Mouse (Mus musculus) limb, embryonic 11.5 days (tissue): ENCODE data around the gene Ccnd2. TPM values are rescaled to one million over a fixed set of nuclear protein-coding genes. Genes with fewer than 3 reads are reported as not detected.

Source experiments
- ATAC-seq: fragments of 200-750 bp; cut with Nextera tagmentation; 2 replicates; pipeline ENCODE4 v1.8.0; 2017; ENCODE audit warnings: low read depth; ENCODE audit not compliant: insufficient number of reproducible peaks, low FRiP score, low TSS enrichment
- DNase-seq: peaks from one replicate; pipeline ENCODE4 v3.0.0-alpha.2; 2015; ENCODE audit warnings: low spot score
- H3K27ac ChIP-seq: fragments of 300-500 bp; sonication (generic); replicated peaks from 2 replicates; pipeline ENCODE4 v1.5.1; 2014; ENCODE audit warnings: low read depth, mild to moderate bottlenecking, low read length
- H3K27me3 ChIP-seq: fragments of 300-500 bp; sonication (generic); 2 replicates; pipeline ENCODE4 v1.6.1; 2014; ENCODE audit warnings: mild to moderate bottlenecking, low read length, mixed read lengths; ENCODE audit not compliant: control insufficient read depth, insufficient read depth
- H3K36me3 ChIP-seq: fragments of 300-500 bp; sonication (generic); 2 replicates; pipeline ENCODE4 v1.6.1; 2014; ENCODE audit warnings: mild to moderate bottlenecking, low read length, moderate library complexity, mixed read lengths; ENCODE audit not compliant: control insufficient read depth, insufficient read depth
- H3K4me1 ChIP-seq: fragments of 300-500 bp; sonication (generic); 2 replicates; pipeline ENCODE4 v1.6.1; 2014; ENCODE audit warnings: low read length, mixed read lengths; ENCODE audit not compliant: control insufficient read depth, insufficient read depth
- H3K4me2 ChIP-seq: fragments of 300-500 bp; sonication (generic); 2 replicates; pipeline ENCODE4 v1.6.1; 2014; ENCODE audit warnings: low read depth, mild to moderate bottlenecking, moderate library complexity; ENCODE audit not compliant: severe bottlenecking
- H3K4me3 ChIP-seq: fragments of 300-500 bp; sonication (generic); 2 replicates; pipeline ENCODE4 v1.5.1; 2014; ENCODE audit warnings: low read depth, low read length
- H3K9ac ChIP-seq: fragments of 300-500 bp; sonication (generic); 2 replicates; pipeline ENCODE4 v1.6.1; 2014; ENCODE audit warnings: mild to moderate bottlenecking, low read length
- H3K9me3 ChIP-seq: fragments of 300-500 bp; sonication (generic); 2 replicates; pipeline ENCODE4 v1.6.1; 2016; ENCODE audit warnings: low read length; ENCODE audit not compliant: control insufficient read depth
- WGBS: fragments of 180-500 bp; shearing (Covaris S2); extraction: QIAGEN DNeasy Blood & Tissue Kit; methylation state at CpG from one replicate; pipeline ENCODE4 v1.1.7; 2014; 5-methylcytosine and 5-hydroxymethylcytosine counted together
- polyA plus RNA-seq: library from polyadenylated mRNA; unstranded; fragments of >200 nt; fragmentation: Nextera tagmentation; extraction: Ambion mirVana; gene quantifications from 2 replicates; pipeline ENCODE4 v1.2.1, GENCODE M21; 2014

Gene Ccnd2
- polyA plus RNA-seq, 1 experiment from 2014 or later, result 1,097 TPM

DNA sequence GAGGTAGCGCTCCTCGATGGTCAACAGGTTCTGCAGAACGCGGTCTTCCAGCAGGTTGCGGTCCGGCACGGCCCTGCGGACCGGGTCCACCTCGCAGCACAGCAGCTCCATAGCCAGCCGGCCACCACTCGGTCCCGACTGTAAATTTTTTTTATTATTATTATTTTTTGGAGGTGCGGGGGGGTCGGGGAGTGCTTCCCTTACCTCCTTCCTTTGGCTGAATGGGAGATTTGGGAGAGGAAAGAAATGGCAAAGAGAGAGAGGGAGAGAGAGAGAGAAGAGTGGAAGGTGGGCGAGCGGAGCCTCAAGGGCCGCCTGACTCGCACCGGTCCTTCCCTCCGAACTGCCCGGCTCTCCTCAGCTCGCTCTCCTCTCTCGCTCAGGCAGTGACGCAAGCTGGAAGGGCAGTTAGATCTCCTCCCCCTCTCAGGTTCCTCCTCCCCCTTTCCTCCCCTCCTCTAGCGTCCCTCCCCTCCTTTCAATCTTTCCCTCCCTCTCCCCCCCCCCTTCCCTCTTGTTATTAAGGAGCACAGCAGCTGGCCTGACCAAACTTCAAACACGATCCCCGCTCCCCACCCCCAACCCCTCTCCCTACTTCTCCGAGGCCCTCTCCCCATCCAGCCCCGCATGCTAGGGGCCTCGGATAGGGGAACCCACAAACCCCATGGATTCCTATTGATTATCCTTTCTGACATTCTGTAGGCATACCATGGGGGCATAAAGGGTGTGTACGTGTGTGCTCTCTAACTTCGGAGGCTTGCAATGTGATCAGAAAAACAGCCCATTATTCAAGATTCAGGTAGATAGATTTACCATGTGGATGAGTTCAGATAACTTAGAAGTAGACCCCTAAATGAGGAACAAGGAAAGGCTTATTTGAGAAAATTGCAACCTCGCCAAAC lies 1.1 kb downstream of the Ccnd2 start:
- H3K4me1 ChIP-seq, result peaks cover 21% of the 10 kb centered on the region
- H3K9ac ChIP-seq, result peak overlapping the region; percentile 96
- peak overlapping the region; percentile 87 for H3K4me2 ChIP-seq
- peak overlapping the region; percentile 97 for H3K27ac ChIP-seq
- DNase-seq, result peak; percentile 89
- no peaks in the 10 kb centered on the region for H3K27me3 ChIP-seq
- peaks cover 4% of the 10 kb centered on the region for H3K36me3 ChIP-seq
- H3K4me3 ChIP-seq, result peak overlapping the region; percentile 84
- WGBS, result under 1% methylated on average over 34 of the region's 34 CpGs
- ATAC-seq, result peak; percentile 53
- no peaks in the 10 kb centered on the region for H3K9me3 ChIP-seq

DNA sequence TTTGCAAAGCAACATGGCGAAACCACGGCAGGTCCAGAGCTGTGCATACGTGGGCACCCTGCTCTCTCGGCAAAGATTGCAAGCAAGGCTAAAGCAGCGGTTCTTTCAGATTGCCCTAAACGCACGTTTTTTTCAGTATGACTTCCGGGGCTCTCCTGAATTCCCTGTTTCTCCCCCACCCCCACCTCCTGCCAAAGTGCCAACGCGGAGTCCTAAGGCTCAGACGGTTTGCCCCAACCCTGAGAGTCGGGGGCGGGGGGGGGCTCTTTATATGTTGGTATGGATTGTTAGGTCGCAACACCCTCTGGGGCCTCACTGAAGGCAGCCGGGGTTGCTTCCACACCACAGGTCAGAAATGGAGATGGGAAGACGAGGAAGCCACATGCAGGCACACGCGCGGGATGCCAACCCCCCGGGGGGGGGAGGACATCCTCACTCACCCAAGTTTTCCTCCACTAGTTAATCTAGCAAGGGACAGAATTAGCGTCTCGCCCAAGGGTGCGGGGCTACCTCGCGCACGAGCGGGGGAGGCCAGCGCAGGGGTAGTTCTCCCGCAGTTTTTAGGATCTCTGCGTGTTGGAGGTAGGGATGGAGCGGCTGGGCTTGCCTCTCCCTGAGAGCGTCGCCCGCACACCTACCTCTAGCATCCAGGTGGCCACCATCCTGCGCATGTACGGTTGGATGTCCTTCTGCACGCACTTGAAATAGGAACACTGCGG lies 1.9 kb downstream of the Ccnd2 start:
- H3K4me3 ChIP-seq, result peak overlapping the region; percentile 84
- peak overlapping the region; percentile 79 for H3K27ac ChIP-seq
- no peaks in the 10 kb centered on the region for H3K27me3 ChIP-seq
- no peak for ATAC-seq
- no peaks in the 10 kb centered on the region for H3K9me3 ChIP-seq
- peak overlapping the region; percentile 87 for H3K4me2 ChIP-seq
- peaks cover 23% of the 10 kb centered on the region for H3K4me1 ChIP-seq
- DNase-seq, result peak; percentile 62
- H3K9ac ChIP-seq, result peak overlapping the region; percentile 96
- H3K36me3 ChIP-seq, result peaks cover 6% of the 10 kb centered on the region
- 0% methylated on average over 38 of the region's 38 CpGs for WGBS

DNA sequence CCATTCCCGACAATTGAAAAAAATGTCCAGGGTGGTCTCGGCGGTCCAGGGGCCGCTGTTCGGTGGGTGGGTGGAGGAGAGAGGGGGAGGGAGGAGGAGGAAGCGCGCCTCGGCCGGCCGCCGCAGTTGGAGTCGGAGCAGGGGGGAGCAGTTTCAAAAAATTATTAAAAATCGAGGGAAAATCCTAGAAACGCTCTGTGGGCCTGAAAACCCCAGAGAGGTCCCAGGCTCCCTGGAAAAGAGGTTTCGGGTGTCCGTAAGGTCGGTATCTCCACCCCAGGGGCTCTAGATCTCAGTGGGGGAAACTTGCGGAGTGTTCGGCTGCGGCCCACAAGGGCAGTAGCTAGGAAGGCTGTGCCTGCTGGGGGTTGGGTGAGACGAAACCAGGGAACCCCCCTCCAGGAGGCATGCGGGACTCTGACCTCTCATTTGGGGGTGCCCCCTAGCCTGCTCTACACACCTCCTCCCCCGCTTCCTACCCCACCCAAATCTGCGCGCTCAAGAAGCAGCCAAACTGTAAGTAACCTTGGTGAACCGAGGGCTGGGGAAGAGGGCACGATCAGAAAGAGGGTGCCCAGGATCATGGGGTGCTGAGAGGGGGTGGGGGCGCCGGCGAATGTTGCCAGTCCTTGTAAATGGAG lies 2.6 kb downstream of the Ccnd2 start:
- Histone ChIP-seq H3K4me1 (peaks cover 23% of the 10 kb centered on the region), H3K27ac (peak overlapping the region; percentile 58), H3K4me3 (peak overlapping the region; percentile 84), H3K9me3 (no peaks in the 10 kb centered on the region), H3K9ac (peak overlapping the region; percentile 96), H3K4me2 (peak overlapping the region; percentile 87), H3K27me3 (no peaks in the 10 kb centered on the region), H3K36me3 (peaks cover 9% of the 10 kb centered on the region)
- 0% methylated on average over 30 of the region's 30 CpGs for WGBS
- DNase-seq, result peak; percentile 59
- no peak for ATAC-seq

DNA sequence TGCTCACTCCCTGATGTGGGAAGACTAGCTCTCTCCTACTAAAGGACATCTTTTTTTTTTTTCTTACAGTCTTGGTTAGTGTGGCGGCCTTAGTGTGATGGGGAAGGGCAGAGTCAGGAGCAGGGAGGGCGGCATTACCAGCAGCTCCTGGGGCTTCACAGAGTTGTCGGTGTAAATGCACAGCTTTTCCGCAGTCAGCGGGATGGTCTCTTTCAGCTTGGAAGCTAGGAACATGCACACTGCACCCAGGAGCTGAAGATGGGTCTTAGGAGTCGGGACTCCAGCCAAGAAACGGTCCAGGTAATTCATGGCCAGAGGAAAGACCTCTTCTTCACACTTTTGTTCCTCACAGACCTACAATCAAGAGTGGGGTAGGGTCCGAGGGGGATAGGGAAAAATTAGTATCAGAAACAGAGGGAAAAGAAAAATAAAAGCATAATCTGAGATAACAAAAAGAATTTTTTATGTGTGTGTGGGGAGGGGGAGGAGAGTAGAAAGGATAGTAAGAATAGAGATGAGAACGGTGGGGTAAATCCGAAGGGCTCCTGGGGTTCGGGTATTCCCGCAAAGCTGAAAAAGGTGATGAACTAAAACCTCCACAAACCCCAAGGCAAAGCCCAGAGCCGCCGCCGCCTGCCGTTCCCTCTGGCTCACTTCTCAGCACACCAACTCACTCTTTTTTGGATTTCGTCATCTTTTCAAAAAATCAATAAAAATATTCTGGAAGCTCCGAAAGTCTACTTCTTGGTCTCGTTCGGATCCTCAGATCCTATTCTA lies 3.3 kb downstream of the Ccnd2 start:
- H3K27me3 ChIP-seq, result no peaks in the 10 kb centered on the region
- H3K9me3 ChIP-seq, result no peaks in the 10 kb centered on the region
- 4% methylated on average over 20 of the region's 20 CpGs for WGBS
- peak overlapping the region; percentile 58; the same call in 1 of the 2 replicates for H3K27ac ChIP-seq
- H3K4me2 ChIP-seq, result peak overlapping the region; percentile 87
- DNase-seq, result peak; percentile 64
- ATAC-seq, result no peak
- H3K4me3 ChIP-seq, result peak overlapping the region; percentile 84
- peaks cover 11% of the 10 kb centered on the region for H3K36me3 ChIP-seq
- H3K4me1 ChIP-seq, result peaks cover 18% of the 10 kb centered on the region
- peak overlapping the region; percentile 96 for H3K9ac ChIP-seq

DNA sequence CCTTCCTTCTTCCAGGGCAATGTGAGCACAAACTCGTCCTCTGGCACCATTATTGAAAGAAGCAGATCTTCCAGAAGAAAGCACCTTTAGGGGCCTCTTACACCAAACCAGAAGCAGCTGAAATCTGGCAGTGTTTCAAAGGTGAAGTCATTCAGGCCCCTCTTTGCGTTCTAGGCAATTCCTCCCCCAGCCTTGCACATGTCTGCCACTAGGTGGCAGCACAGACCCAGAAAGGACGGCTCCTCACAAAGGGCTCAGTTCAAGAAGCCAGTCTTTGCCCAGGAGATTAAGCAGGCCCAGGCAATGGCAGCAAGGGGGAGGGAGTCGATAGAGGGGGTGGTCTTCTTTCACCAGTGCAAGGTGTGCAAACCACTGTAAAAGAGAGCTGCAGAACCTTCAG lies 4.3 kb downstream of the Ccnd2 start:
- H3K4me2 ChIP-seq, result peak overlapping the region; percentile 87; the same call in 1 of the 2 replicates
- peaks cover 15% of the 10 kb centered on the region for H3K36me3 ChIP-seq
- peak; percentile 95 for DNase-seq
- no peak overlapping the region for H3K27ac ChIP-seq
- ATAC-seq, result no peak
- 0 out of 2 replicates have a peak overlapping the region, but pooled peaks have one; percentile 1 for H3K4me3 ChIP-seq
- peaks cover 17% of the 10 kb centered on the region; the same call in 1 of the 2 replicates for H3K4me1 ChIP-seq
- no peaks in the 10 kb centered on the region for H3K27me3 ChIP-seq
- no peaks in the 10 kb centered on the region for H3K9me3 ChIP-seq
- under 1% methylated on average over 4 of the region's 4 CpGs for WGBS
- no peak overlapping the region for H3K9ac ChIP-seq

DNA sequence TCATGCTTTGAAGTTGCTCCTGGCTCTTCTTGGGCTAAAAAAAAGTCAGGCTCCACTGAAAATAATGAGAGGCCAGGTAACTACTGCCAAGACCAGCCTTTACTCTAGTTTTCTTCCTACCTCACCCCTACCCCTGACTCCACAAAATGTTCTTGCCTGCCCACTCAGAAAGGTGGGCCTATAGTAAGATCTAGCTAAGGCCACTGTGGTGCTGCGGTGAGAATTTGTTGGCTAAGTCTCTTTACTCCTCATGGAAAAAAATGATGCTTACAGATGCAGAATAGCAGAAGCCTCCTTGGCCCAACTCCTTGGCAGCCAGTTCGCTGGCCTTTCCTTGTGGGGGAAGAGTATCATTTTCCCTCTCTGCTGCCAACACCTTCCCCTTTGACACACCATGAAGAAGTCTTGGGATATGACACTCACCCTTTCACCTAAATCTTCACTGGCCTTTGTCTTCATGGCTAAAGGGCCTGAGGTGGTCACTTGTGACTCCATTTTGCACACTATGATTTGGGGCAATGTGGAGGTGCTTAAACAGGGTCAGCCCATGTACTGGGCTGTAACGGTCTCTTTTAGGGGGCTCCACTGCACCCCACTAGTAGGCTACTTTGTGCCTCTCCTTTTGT lies 5.6 kb downstream of the Ccnd2 start:
- DNase-seq, result no peak
- Histone ChIP-seq H3K9ac (no peak overlapping the region), H3K27me3 (no peaks in the 10 kb centered on the region), H3K27ac (no peak overlapping the region), H3K4me1 (peaks cover 10% of the 10 kb centered on the region; the same call in 1 of the 2 replicates), H3K4me3 (no peak overlapping the region), H3K36me3 (peaks cover 15% of the 10 kb centered on the region), H3K9me3 (no peaks in the 10 kb centered on the region), H3K4me2 (no peak overlapping the region)
- ATAC-seq, result no peak
- 92% methylated on average over 3 of the region's 3 CpGs for WGBS

DNA sequence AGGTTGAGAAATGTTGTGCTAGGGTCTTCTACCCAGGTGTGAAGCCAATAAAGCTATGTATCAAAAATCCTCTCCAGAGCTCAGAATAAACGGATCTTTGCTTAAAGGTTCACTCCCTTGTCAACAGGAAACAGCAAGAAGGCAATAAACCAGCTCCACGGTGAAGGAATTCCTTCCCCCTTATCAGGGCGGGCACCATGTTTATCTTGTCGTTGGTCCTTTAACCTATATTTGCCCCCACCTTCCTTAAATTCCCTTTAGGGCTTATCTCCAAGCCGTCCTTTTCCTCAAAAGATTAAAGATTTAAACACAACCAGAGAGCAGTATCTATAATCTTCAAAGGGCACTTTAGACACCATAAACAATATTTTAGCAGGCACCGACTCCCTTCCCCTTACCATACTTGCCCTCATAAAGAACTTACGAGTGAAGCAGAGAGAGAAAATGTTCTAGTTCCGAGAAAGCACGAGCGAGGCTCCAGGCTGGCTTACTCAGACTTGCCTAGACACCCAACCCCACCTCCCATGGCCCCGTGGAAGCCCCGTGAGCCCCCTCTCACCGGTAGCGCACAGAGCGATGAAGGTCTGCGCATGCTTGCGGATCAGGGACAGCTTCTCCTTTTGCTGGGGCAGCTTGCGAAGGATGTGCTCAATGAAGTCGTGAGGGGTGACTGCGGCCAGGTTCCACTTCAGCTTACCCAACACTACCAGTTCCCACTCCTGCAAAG lies 6.4 kb downstream of the Ccnd2 start:
- Histone ChIP-seq H3K27ac (no peak overlapping the region), H3K4me2 (no peak overlapping the region), H3K9me3 (no peaks in the 10 kb centered on the region), H3K27me3 (no peaks in the 10 kb centered on the region), H3K4me3 (no peak overlapping the region), H3K36me3 (peaks cover 18% of the 10 kb centered on the region), H3K9ac (no peak overlapping the region), H3K4me1 (0 out of 2 replicates have a peak, but pooled peaks cover 7% of the 10 kb centered on the region)
- WGBS, result 67% methylated on average over 20 of the region's 20 CpGs
- ATAC-seq (no peak), DNase-seq (no peak)
